ENCODE assay signal across 18 mouse cellular contexts in the genomic region with DNA sequence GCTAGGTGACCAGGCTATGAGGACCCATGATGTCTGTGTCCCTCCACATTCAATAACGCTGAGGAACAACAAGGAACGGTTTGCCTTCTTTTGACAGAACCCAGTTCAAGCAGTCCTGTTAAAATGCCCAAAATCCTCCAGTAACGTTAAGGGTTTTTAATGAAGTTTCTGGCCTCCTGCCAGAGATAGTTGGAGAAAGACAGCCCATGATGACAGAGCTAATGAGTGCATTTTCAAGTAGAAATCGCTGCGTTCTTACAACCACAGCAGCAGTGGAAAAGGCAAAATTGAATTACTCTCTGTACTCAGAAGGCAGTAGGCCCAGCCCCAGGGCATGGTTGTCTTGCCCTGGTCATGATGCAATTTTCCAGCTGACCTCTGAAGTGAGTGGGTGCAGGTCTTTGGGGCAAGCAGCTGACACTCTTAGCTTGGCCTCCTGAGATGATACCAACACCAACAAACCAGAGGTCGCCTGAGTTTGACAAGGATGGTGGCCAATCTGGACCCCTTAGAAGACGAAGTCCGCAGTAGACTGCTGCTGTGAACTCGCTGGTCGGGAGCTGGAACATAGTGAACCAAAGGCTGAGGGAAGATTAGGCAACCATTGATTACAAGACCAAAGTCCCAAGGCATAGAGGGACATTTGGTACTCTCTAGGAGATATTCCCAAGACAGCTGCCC. TPM values are rescaled to one million over a fixed set of nuclear protein-coding genes. Genes with fewer than 3 reads are reported as not detected.
A peak's percentile ranks its signal among the peaks of the same experiment; 100 is the strongest.
DNase-seq lines count a peak whose midpoint lies in the region; ATAC-seq lines count a peak whose summit lies in the region.
"Had no signal": no experiment of that assay in that cellular context is flagged by ENCODE, and none has a peak within 500 bp of the region (broad histone marks: within the 10 kb centered on the region; RNA-seq: fewer than 3 reads in every experiment).

No protein-coding gene starts in this region.

- H3K27ac ChIP-seq in kidney, embryonic 16.5 days (ENCODE audit: low read length) = no peak overlapping the region
- no peak overlapping the region for H3K27ac ChIP-seq in liver, embryonic 16.5 days (ENCODE audit: low read length)
- H3K27ac ChIP-seq: embryonic facial prominence, embryonic 12.5 days; forebrain, embryonic 10.5 days; hindbrain, embryonic 14.5 days; limb, embryonic 10.5 days; lung, embryonic 15.5 days had no signal

- no peak overlapping the region for H3K4me3 ChIP-seq in kidney, embryonic 16.5 days (ENCODE audit: low read length)
- H3K4me3 ChIP-seq in liver, embryonic 16.5 days (ENCODE audit: low read depth, low read length) = no peak overlapping the region
- H3K4me3 ChIP-seq: embryonic facial prominence, embryonic 12.5 days; forebrain, embryonic 10.5 days; limb, embryonic 10.5 days; lung, embryonic 15.5 days had no signal

- WGBS in kidney, embryonic 16.5 days = 83% methylated on average over 10 of the region's 10 CpGs
- WGBS in liver, embryonic 16.5 days (ENCODE audit: insufficient replicate concordance) = 64% methylated on average over 10 of the region's 10 CpGs

- no peak overlapping the region for H3K4me2 ChIP-seq in kidney, embryonic 16.5 days (replicated peaks; ENCODE audit: low read depth, low read length)
- H3K4me2 ChIP-seq in liver, embryonic 16.5 days (ENCODE audit: low read depth, low read length) = no peak overlapping the region
- H3K4me2 ChIP-seq: embryonic facial prominence, embryonic 12.5 days; hindbrain, embryonic 14.5 days; lung, embryonic 15.5 days had no signal

- no peaks in the 10 kb centered on the region for H3K9me3 ChIP-seq in kidney, embryonic 16.5 days (ENCODE audit: low read length)
- H3K9me3 ChIP-seq in liver, embryonic 16.5 days (replicated peaks; ENCODE audit: control insufficient read depth, low read length) = no peaks in the 10 kb centered on the region
- H3K9me3 ChIP-seq: embryonic facial prominence, embryonic 12.5 days; forebrain, embryonic 10.5 days; limb, embryonic 10.5 days; lung, embryonic 15.5 days had no signal

- no peaks in the 10 kb centered on the region for H3K27me3 ChIP-seq in kidney, embryonic 16.5 days (ENCODE audit: insufficient read depth, low read length)
- H3K27me3 ChIP-seq in liver, embryonic 16.5 days (ENCODE audit: control insufficient read depth, insufficient read depth, low read depth, low read length) = no peaks in the 10 kb centered on the region
- H3K27me3 ChIP-seq: embryonic facial prominence, embryonic 12.5 days; lung, embryonic 15.5 days had no signal

- H3K9ac ChIP-seq in kidney, embryonic 16.5 days (replicated peaks; ENCODE audit: low read length) = no peak overlapping the region
- H3K9ac ChIP-seq in liver, embryonic 16.5 days (ENCODE audit: low read depth, low read length) = no peak overlapping the region
- H3K9ac ChIP-seq: embryonic facial prominence, embryonic 12.5 days; hindbrain, embryonic 14.5 days; lung, embryonic 15.5 days had no signal

- no peak for ATAC-seq in kidney, embryonic 16.5 days (ENCODE audit: low FRiP score, low TSS enrichment)
- peak; percentile 70 for ATAC-seq in liver, embryonic 16.5 days (ENCODE audit: low read depth)
- ATAC-seq: activated CD4-positive, CD25-positive, alpha-beta regulatory T cell, adult 4 months; midbrain, embryonic 16.5 days had no signal

- no peaks in the 10 kb centered on the region for H3K36me3 ChIP-seq in kidney, embryonic 16.5 days (ENCODE audit: insufficient read depth, low read length)
- no peaks in the 10 kb centered on the region for H3K36me3 ChIP-seq in liver, embryonic 16.5 days (ENCODE audit: control insufficient read depth, insufficient read depth)
- H3K36me3 ChIP-seq: embryonic facial prominence, embryonic 12.5 days; forebrain, embryonic 10.5 days; limb, embryonic 10.5 days; lung, embryonic 15.5 days had no signal

- H3K4me1 ChIP-seq in kidney, embryonic 16.5 days (ENCODE audit: insufficient read depth, low read length) = no peaks in the 10 kb centered on the region
- H3K4me1 ChIP-seq in liver, embryonic 16.5 days (ENCODE audit: control insufficient read depth, low read depth, low read length) = no peaks in the 10 kb centered on the region; the same call in 1 of the 2 replicates
- H3K4me1 ChIP-seq: forebrain, embryonic 10.5 days; limb, embryonic 10.5 days; lung, embryonic 15.5 days had no signal

- DNase-seq in kidney, postnatal 14 days = peak; percentile 4
- peak; percentile 90 for DNase-seq in adipocyte (ENCODE audit: low spot score)
- DNase-seq in adrenal gland, postnatal 25 days = peak; percentile 12
- no peak for DNase-seq in cerebellum, adult 11-12 months
- no peak for DNase-seq in spleen, postnatal 4 days (ENCODE audit: low spot score in 2 of 2)
- DNase-seq: cerebellum, postnatal 36 days; heart, postnatal 10 days; layer of hippocampus, postnatal 36 days; thymus, adult 2 months had no signal

RNA-seq across cellular contexts. Expression of gene Atl2, which starts 42.1 kb away (rescaled TPM):
- polyA plus RNA-seq in kidney, embryonic 16.5 days (2015; fragmentation: Nextera tagmentation; extraction: Ambion mirVana) = 42.3 and 42.4 TPM in 2 replicates
- 117 and 131 TPM in 2 replicates for total RNA-seq in adrenal gland, postnatal 25 days (2021)
- 29.2 and 31.1 TPM in 2 replicates for polyA plus RNA-seq in liver, embryonic 16.5 days (2015; fragmentation: Nextera tagmentation; extraction: Ambion mirVana)

Comparison
In these comparisons a context has a peak if more than half of its experiments do, and no peak if none do; other contexts are left out.
1. DNase-seq: peak in kidney, postnatal 14 days (single experiment), adipocyte (single experiment) and adrenal gland, postnatal 25 days (single experiment); none in cerebellum, adult 11-12 months (single experiment) and spleen, postnatal 4 days (0 of 2).